Mouse (Mus musculus) liver, adult 2 months (tissue): ENCODE measurements around the gene Echdc3.

Experiments
- CTCF ChIP-seq: fragments of 200-500 bp; IDR thresholded peaks from 2 replicates; pipeline ENCODE4 v1.5.1; 2011; ENCODE audit warnings: low read depth, low read length, control low read depth
- POLR2A ChIP-seq: fragments of 200-500 bp; IDR thresholded peaks from 2 replicates; pipeline ENCODE4 v1.6.1; 2011; ENCODE audit warnings: low read length, control low read depth; ENCODE audit not compliant: insufficient read depth; ENCODE audit errors: extremely low read depth

GRCm38 (mm10) chr2:6230865-6231264, 18.0 kb upstream of the Echdc3 start:
- no peak for TF ChIP-seq POLR2A
- no peak for TF ChIP-seq CTCF
